Mouse (Mus musculus) liver, embryonic 14.5 days (tissue): ENCODE measurements around the gene Klhdc7b. TPM values are rescaled to one million over a fixed set of nuclear protein-coding genes. Genes with fewer than 3 reads are reported as not detected.
A peak's percentile ranks its signal among the peaks of the same experiment; 100 is the strongest.

Experiments used
- ATAC-seq: fragments of 200-750 bp; cut with Nextera tagmentation; 2 replicates; pipeline ENCODE4 v1.8.0; 2017; ENCODE audit warnings: moderate number of reproducible peaks, mild to moderate bottlenecking, moderate library complexity; ENCODE audit not compliant: insufficient read depth
- DNase-seq, 3 experiments: peaks; one replicate each; pipeline ENCODE4 v3.0.0-alpha.2; 2012 to 2013; ENCODE audit warnings: low read depth in 3 of 3, low spot score in 3 of 3
- H3K27ac ChIP-seq: fragments of 300-500 bp; sonication (generic); 2 replicates; pipeline ENCODE4 v1.5.1; 2014; ENCODE audit warnings: moderate library complexity, mild to moderate bottlenecking, control low read depth, inconsistent platforms
- H3K27me3 ChIP-seq: fragments of 300-500 bp; sonication (generic); 2 replicates; pipeline ENCODE4 v1.6.1; 2014; ENCODE audit warnings: mild to moderate bottlenecking, low read length, moderate library complexity; ENCODE audit not compliant: control insufficient read depth, insufficient read depth
- H3K36me3 ChIP-seq: fragments of 300-500 bp; sonication (generic); replicated peaks from 2 replicates; pipeline ENCODE4 v1.6.1; 2014; ENCODE audit warnings: low read depth; ENCODE audit not compliant: control insufficient read depth, insufficient read depth
- H3K4me1 ChIP-seq, 2 experiments: fragments of 200-500 bp in 1 of 2; fragments of 300-500 bp in 1 of 2; sonication (generic) in 1 of 2; replicated peaks; 2 replicates each; pipeline ENCODE4 v1.6.1; 2012 to 2014; ENCODE audit warnings: antibody characterized with exemption in 1 of 2, inconsistent platforms in 1 of 2, low read length in 1 of 2; ENCODE audit not compliant: control insufficient read depth in 2 of 2, insufficient read depth in 2 of 2
- H3K4me2 ChIP-seq: fragments of 300-500 bp; sonication (generic); 2 replicates; pipeline ENCODE4 v1.6.1; 2014; ENCODE audit warnings: low read depth, mild to moderate bottlenecking, control low read depth, moderate library complexity
- H3K4me3 ChIP-seq, 2 experiments: fragments of 200-500 bp in 1 of 2; fragments of 300-500 bp in 1 of 2; sonication (generic) in 1 of 2; 2 replicates each; pipeline ENCODE4 v1.5.1; 2012 to 2014; ENCODE audit warnings: low read depth in 2 of 2, low read length in 2 of 2, mild to moderate bottlenecking in 2 of 2, control low read depth in 1 of 2, inconsistent platforms in 1 of 2, moderate library complexity in 1 of 2; ENCODE audit not compliant: insufficient read depth in 1 of 2
- H3K9ac ChIP-seq: fragments of 300-500 bp; sonication (generic); replicated peaks from 2 replicates; pipeline ENCODE4 v1.6.1; 2014; ENCODE audit warnings: mild to moderate bottlenecking, control low read depth, moderate library complexity
- H3K9me3 ChIP-seq: fragments of 300-500 bp; sonication (generic); 2 replicates; pipeline ENCODE4 v1.6.1; 2016; ENCODE audit warnings: low read length, mixed read lengths; ENCODE audit not compliant: control insufficient read depth
- CTCF ChIP-seq: IDR thresholded peaks from 2 replicates; pipeline ENCODE4 v1.5.1; 2016; ENCODE audit warnings: antibody characterized with exemption, low read depth, control low read depth
- EP300 ChIP-seq: IDR thresholded peaks from 2 replicates; pipeline ENCODE4 v1.6.1; 2016; ENCODE audit warnings: antibody characterized with exemption, low read depth
- WGBS: fragments of 180-500 bp; shearing (Covaris S2); extraction: QIAGEN DNeasy Blood & Tissue Kit; methylation state at CpG from one replicate; pipeline ENCODE4 v1.1.7; 2014; ENCODE audit not compliant: insufficient replicate concordance; 5-methylcytosine and 5-hydroxymethylcytosine counted together
- polyA plus RNA-seq, 2 experiments: library from polyadenylated mRNA; depleted of rRNA in 1 of 2; stranded (reverse) in 1 of 2; unstranded in 1 of 2; fragments of >200 nt; fragmentation: Nextera tagmentation in 1 of 2; extraction: Ambion mirVana in 1 of 2; gene quantifications; 2 replicates each; pipeline versions ENCODE4 v1.2.1 to v1.2.3; 2012 to 2014

The Klhdc7b gene
- polyA plus RNA-seq, 2 experiments = not detected

DNA sequence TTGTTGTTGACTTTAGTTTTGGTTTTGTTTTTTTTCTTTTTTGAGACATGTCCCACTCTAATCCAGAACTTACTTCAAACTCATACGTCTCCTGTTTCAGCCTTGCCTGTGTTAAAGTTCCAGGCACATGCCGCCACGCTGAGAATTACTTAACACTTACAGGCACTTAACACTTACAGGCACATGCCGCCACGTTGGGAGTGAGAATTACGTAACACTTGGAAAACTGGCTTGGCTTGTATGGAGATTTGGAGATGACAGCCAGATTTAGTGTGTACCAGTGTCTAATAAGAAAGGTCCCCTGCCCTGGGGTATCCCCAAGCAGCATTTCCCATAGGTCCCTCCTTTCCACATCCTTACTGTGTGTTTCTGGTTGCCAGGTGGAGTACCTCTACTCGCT lies 21.7 kb upstream of the Klhdc7b start:
- peaks cover 84% of the 10 kb centered on the region for H3K36me3 ChIP-seq
- H3K4me1 ChIP-seq = peaks cover 5 to 6% of the 10 kb centered on the region in 2 experiments; a peak in 2 of 4 replicates
- H3K27ac ChIP-seq = no peak overlapping the region
- DNase-seq (no peak), ATAC-seq (no peak)
- H3K9ac ChIP-seq = no peak overlapping the region
- TF ChIP-seq EP300 (no peak), CTCF (no peak)
- WGBS = 92% methylated on average over 7 of the region's 7 CpGs
- H3K4me3 ChIP-seq = no peak overlapping the region
- H3K27me3 ChIP-seq = no peaks in the 10 kb centered on the region
- no peak overlapping the region for H3K4me2 ChIP-seq
- H3K9me3 ChIP-seq = no peaks in the 10 kb centered on the region

DNA sequence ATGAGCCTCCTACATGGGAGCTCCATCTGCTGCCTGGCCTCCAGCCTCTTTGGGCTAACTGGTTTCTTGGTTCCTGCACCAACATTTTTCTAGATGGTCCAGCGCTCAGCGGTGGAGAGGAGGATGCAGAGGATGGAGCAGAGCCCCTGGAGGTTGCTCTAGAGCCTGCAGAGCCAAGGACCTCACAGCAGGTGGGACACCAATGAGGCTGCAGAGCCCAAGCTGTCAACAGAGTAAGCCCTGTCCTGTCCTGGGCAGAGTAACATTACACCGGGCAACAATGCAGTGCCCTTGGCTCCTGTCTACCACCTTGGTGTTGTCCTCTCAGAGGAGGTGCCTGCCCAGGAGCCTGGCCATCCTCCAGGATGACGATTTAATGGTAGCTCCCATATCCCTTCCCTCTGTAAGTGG lies 19.6 kb upstream of the Klhdc7b start:
- no peaks in the 10 kb centered on the region for H3K27me3 ChIP-seq
- no peak overlapping the region for H3K4me3 ChIP-seq
- H3K36me3 ChIP-seq = peaks cover 98% of the 10 kb centered on the region
- no peak for ATAC-seq
- TF ChIP-seq CTCF (no peak), EP300 (no peak)
- no peaks in the 10 kb centered on the region for H3K9me3 ChIP-seq
- no peak overlapping the region for H3K27ac ChIP-seq
- no peak overlapping the region for H3K4me2 ChIP-seq
- WGBS = 87% methylated on average over 4 of the region's 4 CpGs
- H3K9ac ChIP-seq = no peak overlapping the region
- no peak for DNase-seq
- no peaks in the 10 kb centered on the region for H3K4me1 ChIP-seq

GRCm38 (mm10) chr15:89372068-89372467 lies 12.6 kb upstream of the Klhdc7b start:
- no peak for DNase-seq
- Histone ChIP-seq H3K36me3 (peaks cover 55% of the 10 kb centered on the region), H3K9ac (no peak overlapping the region), H3K27me3 (peaks cover 6% of the 10 kb centered on the region; the same call in 1 of the 2 replicates), H3K9me3 (no peaks in the 10 kb centered on the region), H3K4me1 (0 out of 4 replicates have a peak, but pooled peaks cover 0 to 3% of the 10 kb centered on the region in 2 experiments), H3K4me2 (no peak overlapping the region), H3K4me3 (no peak overlapping the region), H3K27ac (no peak overlapping the region)
- ATAC-seq = no peak
- 84% methylated on average over 13 of the region's 13 CpGs for WGBS
- no peak for TF ChIP-seq EP300
- TF ChIP-seq CTCF = no peak

- TF ChIP-seq CTCF (no peak), EP300 (no peak)
- no peak for ATAC-seq
- WGBS = 77% methylated on average over 7 of the region's 7 CpGs
- Histone ChIP-seq H3K36me3 (peaks cover 51% of the 10 kb centered on the region), H3K4me2 (peak overlapping the region; percentile 75), H3K4me3 (0 out of 4 replicates have a peak overlapping the region, but pooled peaks of 1 of the 2 experiments have one; percentile 69), H3K9me3 (no peaks in the 10 kb centered on the region), H3K27ac (no peak overlapping the region), H3K9ac (no peak overlapping the region), H3K27me3 (peaks cover 10% of the 10 kb centered on the region), H3K4me1 (peaks cover 0 to 4% of the 10 kb centered on the region in 2 experiments; a peak in 1 of 4 replicates)
- DNase-seq = no peak
Measured at GRCm38 (mm10) chr15:89372536-89372935, 12.2 kb upstream of the Klhdc7b start.

- Histone ChIP-seq H3K4me3 (peak overlapping the region; percentile 69 to 82), H3K27me3 (peaks cover 17% of the 10 kb centered on the region), H3K4me2 (peak overlapping the region; percentile 75), H3K27ac (peak overlapping the region; percentile 35), H3K9ac (peak overlapping the region; percentile 85), H3K36me3 (peaks cover 44% of the 10 kb centered on the region), H3K9me3 (no peaks in the 10 kb centered on the region), H3K4me1 (peaks cover 0 to 4% of the 10 kb centered on the region in 2 experiments; a peak in 1 of 4 replicates)
- DNase-seq = peak; percentile 69 to 79 (median 74)
- TF ChIP-seq CTCF = peak; percentile 88
- no peak for TF ChIP-seq EP300
- peak; percentile 84 for ATAC-seq
- 1% methylated on average over 35 of the region's 35 CpGs for WGBS
Measured at GRCm38 (mm10) chr15:89373027-89373761, 11.5 kb upstream of the Klhdc7b start.
